Mouse (Mus musculus): ENCODE measurements at regions not wholly inside any gene's neighbourhood (a gene's known extent, or its start where the extent isn't known, plus 50 kb on each side); places are given as distances from the start of the nearest gene placed in this dataset.

GRCm38 (mm10) chr12:77048380-77048779, 86.4 kb upstream of the Max start:
- TF ChIP-seq POLR2A (IDR thresholded peaks at IDR 0.05; ENCODE audit: low read depth, low read length) (no peak), CTCF (IDR thresholded peaks at IDR 0.05; ENCODE audit: extremely low read depth, insufficient read length, insufficient replicate concordance, low read depth, low read length) (no peak)

Data from small intestine, adult 2 months (tissue).